Mouse (Mus musculus): ENCODE data around the gene Gabra2. TPM values are rescaled to one million over a fixed set of nuclear protein-coding genes. Genes with fewer than 3 reads are reported as not detected.

Gabra2 gene
- polyA plus RNA-seq, 1 experiment from 2014 or later = 7.5 TPM

DNA sequence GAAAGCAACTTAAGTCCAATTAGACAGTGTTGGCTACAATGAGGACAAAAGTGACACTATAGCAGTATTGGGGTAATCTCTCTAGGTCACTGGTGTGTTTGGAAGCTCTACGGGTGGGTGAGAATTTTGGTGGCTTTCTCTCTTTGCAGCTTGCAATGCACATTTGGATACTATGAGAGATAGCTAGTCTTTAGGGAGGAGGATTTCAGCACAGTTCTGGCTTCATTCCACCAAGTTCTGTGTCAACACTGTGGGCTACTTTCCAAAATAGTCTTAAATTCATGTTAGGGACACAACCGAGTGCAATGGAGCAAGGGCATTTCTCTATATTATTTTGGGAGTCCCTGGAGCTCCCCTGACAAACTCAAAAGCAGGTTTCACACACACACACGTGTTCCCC is 58.3 kb downstream of the Gabra2 start:
- 69% methylated on average over 3 of the region's 3 CpGs for WGBS
- H3K27ac ChIP-seq = no peak overlapping the region
- H3K9ac ChIP-seq = no peak overlapping the region
- ATAC-seq (ENCODE audit: low FRiP score, low read depth) = no peak
- no peak overlapping the region for H3K4me2 ChIP-seq (replicated peaks)
- no peak overlapping the region for H3K4me3 ChIP-seq
- H3K4me1 ChIP-seq = no peaks in the 10 kb centered on the region
- H3K36me3 ChIP-seq = no peaks in the 10 kb centered on the region
- H3K9me3 ChIP-seq = no peaks in the 10 kb centered on the region
- no peaks in the 10 kb centered on the region for H3K27me3 ChIP-seq (replicated peaks)

DNA sequence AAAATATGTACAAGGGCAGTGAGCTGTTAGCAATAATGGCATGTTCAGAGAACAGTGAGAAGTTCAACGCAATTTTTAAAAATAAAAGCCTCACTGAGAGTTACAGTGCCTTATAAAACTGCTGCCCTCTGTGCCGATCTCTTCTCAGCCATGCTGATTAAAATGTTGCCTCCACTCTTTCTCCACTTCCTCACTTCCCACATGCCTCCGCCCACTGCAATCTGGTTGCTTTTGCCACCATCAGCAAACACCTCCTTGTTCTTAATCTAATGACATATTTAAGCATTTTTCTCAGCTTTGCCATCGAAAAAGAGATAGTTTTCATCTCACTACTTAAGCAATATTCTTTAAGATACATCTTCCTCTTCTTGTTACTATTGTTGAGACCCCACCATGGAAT is 69.7 kb downstream of the Gabra2 start:
- H3K27ac ChIP-seq = no peak overlapping the region

DNA sequence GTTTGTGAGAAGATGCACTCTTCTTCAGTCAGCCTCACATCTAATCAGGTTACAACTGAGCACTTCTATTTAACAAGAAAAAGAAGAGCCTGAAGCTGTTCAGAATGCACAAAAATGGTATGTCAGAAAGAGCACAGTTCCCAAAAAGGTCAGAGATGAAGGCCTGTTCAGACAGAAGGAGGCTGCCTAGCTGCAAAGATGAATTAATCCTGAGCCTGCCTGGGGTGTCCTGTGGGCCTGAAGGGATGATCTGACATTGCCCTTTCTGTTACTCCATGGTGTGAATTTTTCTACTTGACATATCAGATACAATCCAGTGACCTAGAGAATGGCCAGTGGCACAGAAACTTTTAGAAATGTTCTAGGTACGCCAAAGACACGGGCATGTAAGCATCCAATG is 83.9 kb downstream of the Gabra2 start:
- H3K9ac ChIP-seq = no peak overlapping the region
- H3K27me3 ChIP-seq (replicated peaks) = no peaks in the 10 kb centered on the region
- 76% methylated on average over 2 of the region's 2 CpGs for WGBS
- H3K4me2 ChIP-seq (replicated peaks) = no peak overlapping the region
- ATAC-seq (ENCODE audit: low FRiP score, low read depth) = no peak
- H3K9me3 ChIP-seq = no peaks in the 10 kb centered on the region
- H3K27ac ChIP-seq = no peak overlapping the region
- H3K36me3 ChIP-seq = no peaks in the 10 kb centered on the region
- H3K4me1 ChIP-seq = no peaks in the 10 kb centered on the region
- H3K4me3 ChIP-seq = no peak overlapping the region

More for the DNA sequence above, 69.7 kb downstream of the Gabra2 start:
- ATAC-seq (ENCODE audit: low FRiP score, low read depth) = no peak
- no peaks in the 10 kb centered on the region for H3K27me3 ChIP-seq (replicated peaks)
- H3K36me3 ChIP-seq = no peaks in the 10 kb centered on the region
- H3K4me1 ChIP-seq = no peaks in the 10 kb centered on the region
- 91% methylated on average over 4 of the region's 4 CpGs for WGBS
- no peak overlapping the region for H3K4me3 ChIP-seq
- H3K9ac ChIP-seq = no peak overlapping the region
- H3K4me2 ChIP-seq (replicated peaks) = no peak overlapping the region
- H3K9me3 ChIP-seq = no peaks in the 10 kb centered on the region

DNA sequence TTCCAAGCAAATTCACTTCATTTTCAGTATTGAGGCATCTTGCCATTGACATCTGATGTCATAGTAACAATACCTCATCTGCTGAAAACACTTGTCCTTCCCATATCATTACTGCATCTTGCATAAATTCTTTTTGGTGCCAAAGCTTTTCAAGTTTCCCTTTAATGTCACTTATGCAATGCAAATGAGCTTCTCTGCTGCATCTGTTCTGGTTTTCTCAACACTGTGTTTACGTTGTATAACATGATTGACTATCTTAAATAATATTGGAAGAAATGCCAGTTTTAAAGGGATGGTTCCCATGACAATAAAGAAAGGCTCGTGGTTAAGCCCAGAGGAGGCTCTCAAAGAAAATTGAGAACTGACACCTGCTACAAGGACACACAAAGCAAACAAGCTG is 84.4 kb downstream of the Gabra2 start:
- no peaks in the 10 kb centered on the region for H3K27me3 ChIP-seq (replicated peaks)
- 34% methylated on average over 2 of the region's 2 CpGs for WGBS
- no peak overlapping the region for H3K9ac ChIP-seq
- H3K4me3 ChIP-seq = no peak overlapping the region
- no peak overlapping the region for H3K27ac ChIP-seq
- no peak for ATAC-seq (ENCODE audit: low FRiP score, low read depth)
- no peaks in the 10 kb centered on the region for H3K9me3 ChIP-seq
- no peak overlapping the region for H3K4me2 ChIP-seq (replicated peaks)
- no peaks in the 10 kb centered on the region for H3K4me1 ChIP-seq
- no peaks in the 10 kb centered on the region for H3K36me3 ChIP-seq

DNA sequence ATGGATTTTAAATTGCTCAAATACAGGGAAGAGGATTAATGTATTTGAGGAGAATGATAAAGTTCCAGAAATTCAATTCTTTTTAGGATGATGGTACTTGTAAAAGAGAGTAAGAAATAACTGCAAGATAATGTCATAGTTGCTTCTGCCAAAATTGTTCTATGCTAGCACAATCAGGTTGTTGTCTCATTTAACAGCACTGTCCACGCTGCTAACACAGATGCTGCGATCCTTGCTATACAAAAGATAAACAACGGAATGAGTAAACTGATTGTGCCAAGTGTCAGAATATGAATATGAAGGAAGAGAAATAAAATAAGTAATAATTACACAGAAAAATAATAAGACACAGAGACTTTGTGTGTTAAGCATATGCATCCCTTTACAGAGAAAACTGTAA is 84.9 kb downstream of the Gabra2 start:
- Histone ChIP-seq H3K36me3 (no peaks in the 10 kb centered on the region), H3K4me3 (no peak overlapping the region), H3K27ac (no peak overlapping the region), H3K4me2 (replicated peaks) (no peak overlapping the region), H3K27me3 (replicated peaks) (no peaks in the 10 kb centered on the region), H3K4me1 (no peaks in the 10 kb centered on the region), H3K9me3 (no peaks in the 10 kb centered on the region), H3K9ac (no peak overlapping the region)
- 90% methylated on average over 3 of the region's 3 CpGs for WGBS
- ATAC-seq (ENCODE audit: low FRiP score, low read depth) = no peak

DNA sequence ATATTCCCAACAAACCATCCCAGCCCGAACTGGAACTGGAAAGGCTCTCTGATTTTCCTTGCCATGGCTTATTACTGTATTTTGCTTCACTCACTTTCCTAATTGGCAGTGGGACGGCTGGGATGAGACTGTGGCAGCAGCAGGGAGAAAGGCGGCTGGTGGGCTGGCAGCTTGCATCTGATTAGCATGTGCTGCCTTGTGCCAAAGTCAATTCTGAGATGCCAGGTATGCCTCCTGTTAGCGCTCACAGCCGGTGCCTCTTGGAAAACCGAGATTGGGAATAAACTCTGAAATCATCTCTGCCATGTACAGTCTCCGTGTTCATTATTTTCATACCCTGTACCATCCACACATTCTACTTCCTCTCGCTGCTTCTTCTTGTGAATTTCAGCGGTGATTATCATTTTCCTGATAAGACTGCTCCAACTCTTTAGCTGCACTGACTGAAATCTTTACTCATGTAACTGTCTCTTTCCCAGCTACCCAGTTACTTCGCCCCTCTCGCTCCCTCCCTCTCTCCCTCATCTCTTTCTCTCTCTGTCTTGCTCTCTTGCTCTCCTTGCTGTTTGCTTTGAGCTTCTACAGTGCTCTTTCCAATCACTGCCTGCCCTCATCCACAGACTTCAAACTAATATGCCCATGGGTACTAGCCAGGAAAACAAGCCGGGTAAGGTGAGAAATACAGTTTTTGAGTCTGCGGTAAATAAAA is 99.9 kb downstream of the Gabra2 start:
- Histone ChIP-seq H3K27me3 (replicated peaks) (no peaks in the 10 kb centered on the region), H3K9me3 (no peaks in the 10 kb centered on the region), H3K9ac (no peak overlapping the region), H3K36me3 (no peaks in the 10 kb centered on the region), H3K4me2 (replicated peaks) (no peak overlapping the region), H3K4me3 (no peak overlapping the region), H3K4me1 (no peaks in the 10 kb centered on the region), H3K27ac (no peak overlapping the region)
- 84% methylated on average over 13 of the region's 13 CpGs for WGBS
- no peak for ATAC-seq (ENCODE audit: low FRiP score, low read depth)

DNA sequence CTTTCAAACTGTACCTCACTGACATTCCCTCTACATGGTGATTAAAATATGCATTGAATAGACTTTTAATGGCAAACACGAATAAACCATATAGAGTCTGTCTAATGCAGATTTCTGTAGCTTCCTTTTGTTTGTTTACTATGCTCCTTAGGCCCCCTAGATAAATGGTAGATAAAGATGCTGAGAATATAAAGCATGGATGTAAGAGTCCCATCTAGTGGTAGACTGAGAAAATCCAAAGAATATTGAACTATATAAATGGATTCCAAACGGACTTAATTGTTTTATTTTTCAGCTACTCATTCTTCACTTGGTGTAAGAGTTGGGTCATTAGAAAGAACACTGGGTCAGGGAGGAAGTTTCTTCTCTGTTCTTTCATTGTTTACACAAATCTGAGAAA is 102.4 kb downstream of the Gabra2 start:
- Histone ChIP-seq H3K36me3 (no peaks in the 10 kb centered on the region), H3K9me3 (no peaks in the 10 kb centered on the region), H3K4me2 (replicated peaks) (no peak overlapping the region), H3K4me3 (no peak overlapping the region), H3K27ac (no peak overlapping the region), H3K27me3 (replicated peaks) (no peaks in the 10 kb centered on the region), H3K9ac (no peak overlapping the region), H3K4me1 (no peaks in the 10 kb centered on the region)
- ATAC-seq (ENCODE audit: low FRiP score, low read depth) = no peak
- WGBS = 71% methylated on average over 2 of the region's 2 CpGs

DNA sequence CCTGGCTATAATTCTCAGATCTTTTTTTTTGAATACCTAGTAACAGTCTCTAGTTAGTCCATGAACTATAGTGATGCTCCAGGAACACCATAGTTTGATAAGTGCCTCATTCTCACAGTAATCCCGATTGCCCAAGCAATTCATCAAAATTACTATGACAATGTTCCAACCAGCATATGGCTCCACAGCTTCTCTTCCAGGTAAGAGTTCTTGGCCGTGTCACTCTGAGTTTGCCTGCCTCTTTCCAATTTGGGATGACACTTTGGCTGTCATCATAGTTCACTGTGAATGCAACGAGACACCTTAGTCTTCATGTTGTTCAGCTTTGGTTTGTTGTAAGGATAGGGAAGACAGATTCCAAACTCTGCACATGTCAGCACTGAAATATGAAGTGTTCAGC is 104.8 kb downstream of the Gabra2 start:
- Histone ChIP-seq H3K36me3 (no peaks in the 10 kb centered on the region), H3K9ac (no peak overlapping the region), H3K9me3 (no peaks in the 10 kb centered on the region), H3K4me3 (no peak overlapping the region), H3K27ac (no peak overlapping the region), H3K4me1 (no peaks in the 10 kb centered on the region), H3K27me3 (replicated peaks) (no peaks in the 10 kb centered on the region), H3K4me2 (replicated peaks) (no peak overlapping the region)
- no peak for ATAC-seq (ENCODE audit: low FRiP score, low read depth)
- WGBS = 86% methylated on average over 3 of the region's 3 CpGs
